Mouse (Mus musculus): ENCODE measurements around the gene Trib2. TPM values are rescaled to one million over a fixed set of nuclear protein-coding genes. Genes with fewer than 3 reads are reported as not detected.

Gene Trib2
- polyA plus RNA-seq, 1 experiment from 2014 or later, result 81.1 TPM

DNA sequence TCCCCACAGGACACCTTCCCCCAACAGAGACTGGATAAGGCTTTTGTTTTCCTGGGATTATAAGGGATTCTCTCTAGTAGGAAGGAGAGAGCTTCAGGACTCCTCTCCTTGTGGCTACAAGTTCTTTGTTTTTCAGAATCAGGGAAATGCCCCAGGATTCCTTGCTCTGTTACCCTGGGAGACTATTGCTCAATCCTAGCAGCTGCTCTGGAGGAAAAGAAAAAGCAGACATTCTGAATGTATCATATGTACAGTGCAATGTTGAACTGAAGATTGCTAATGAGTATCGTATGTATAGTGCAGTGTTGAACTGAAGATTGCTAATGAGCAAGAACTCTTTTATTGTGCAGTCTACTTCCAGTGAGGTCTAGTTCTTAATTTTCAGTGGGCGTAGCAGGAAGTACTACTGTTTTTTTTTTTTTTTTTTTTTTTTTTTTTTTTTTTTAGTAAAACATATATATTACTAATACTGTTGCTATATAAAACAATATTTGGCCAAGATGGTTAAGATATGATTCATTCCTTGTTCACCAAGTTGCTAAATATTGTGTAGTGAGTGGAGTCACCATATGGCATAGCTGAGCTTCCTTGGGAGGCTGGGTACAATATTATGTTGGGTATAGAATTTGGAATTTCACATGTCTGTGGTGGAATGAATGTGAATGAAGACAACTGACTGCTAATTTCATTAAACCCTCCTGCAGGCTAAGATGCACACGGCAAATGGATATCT lies 15.4 kb upstream of the Trib2 start:
- 86% methylated on average over 3 of the region's 3 CpGs for WGBS
- Histone ChIP-seq H3K4me1 (no peaks in the 10 kb centered on the region), H3K4me2 (no peak overlapping the region), H3K4me3 (replicated peaks) (no peak overlapping the region), H3K9ac (no peak overlapping the region), H3K27ac (no peak overlapping the region), H3K36me3 (replicated peaks) (no peaks in the 10 kb centered on the region), H3K27me3 (no peaks in the 10 kb centered on the region), H3K9me3 (no peaks in the 10 kb centered on the region)
- ATAC-seq (ENCODE audit: low FRiP score), result no peak

DNA sequence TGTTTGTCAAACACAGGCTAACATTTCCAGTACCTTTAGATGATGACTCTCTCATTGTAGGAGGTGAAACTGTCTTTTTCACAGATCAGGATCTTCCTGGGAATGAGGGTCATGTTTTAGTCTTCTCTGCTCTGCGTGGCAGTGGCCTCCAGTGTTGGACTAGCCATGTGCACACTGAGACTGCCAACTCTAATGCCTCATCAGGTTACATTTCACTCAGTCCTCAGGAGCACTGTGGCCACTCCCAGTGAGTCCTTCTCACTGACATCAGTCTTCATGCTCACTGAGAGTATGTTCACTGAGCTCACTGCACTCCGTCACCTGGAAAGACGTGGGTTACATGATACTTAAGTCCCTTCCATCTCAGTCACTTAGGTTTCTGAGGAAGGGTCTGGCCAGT lies 14.0 kb upstream of the Trib2 start:
- 89% methylated on average over 3 of the region's 3 CpGs for WGBS
- Histone ChIP-seq H3K27me3 (no peaks in the 10 kb centered on the region), H3K36me3 (replicated peaks) (no peaks in the 10 kb centered on the region), H3K4me1 (no peaks in the 10 kb centered on the region), H3K27ac (no peak overlapping the region), H3K4me3 (replicated peaks) (no peak overlapping the region), H3K9me3 (no peaks in the 10 kb centered on the region), H3K9ac (no peak overlapping the region), H3K4me2 (no peak overlapping the region)
- no peak for ATAC-seq (ENCODE audit: low FRiP score)

DNA sequence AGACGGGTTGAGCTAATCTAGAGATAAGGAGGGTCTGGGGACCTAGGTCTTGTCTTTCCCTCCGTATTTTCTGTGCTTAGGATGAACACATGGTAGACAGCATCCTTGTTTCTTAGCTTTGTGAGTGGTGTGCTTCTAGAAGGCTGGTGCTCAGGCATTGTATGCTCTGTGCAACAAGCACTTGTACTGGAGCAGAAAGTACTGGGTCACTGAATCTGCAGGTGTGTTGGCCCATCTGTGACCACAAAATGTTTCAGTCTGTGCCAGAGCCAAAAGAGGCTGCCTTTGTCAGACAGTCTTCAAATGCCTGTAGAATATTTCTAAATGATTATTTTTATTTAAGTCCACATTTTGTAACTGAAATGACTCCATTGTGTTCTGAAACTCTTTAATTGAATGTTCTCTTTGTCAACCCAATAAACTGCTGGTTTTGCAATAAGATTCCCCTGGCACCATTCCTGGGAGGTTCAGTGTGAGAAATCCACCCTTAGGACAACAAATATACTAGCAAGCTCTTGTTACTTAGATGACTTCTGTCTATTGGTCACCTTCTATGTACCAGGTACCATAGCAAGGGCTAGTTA lies 12.2 kb upstream of the Trib2 start:
- Histone ChIP-seq H3K36me3 (replicated peaks) (no peaks in the 10 kb centered on the region), H3K27me3 (no peaks in the 10 kb centered on the region), H3K4me2 (no peak overlapping the region), H3K9me3 (no peaks in the 10 kb centered on the region), H3K4me1 (no peaks in the 10 kb centered on the region), H3K9ac (no peak overlapping the region), H3K27ac (no peak overlapping the region), H3K4me3 (replicated peaks) (no peak overlapping the region)
- ATAC-seq (ENCODE audit: low FRiP score), result no peak
- WGBS, result 84% methylated on average over 2 of the region's 2 CpGs

DNA sequence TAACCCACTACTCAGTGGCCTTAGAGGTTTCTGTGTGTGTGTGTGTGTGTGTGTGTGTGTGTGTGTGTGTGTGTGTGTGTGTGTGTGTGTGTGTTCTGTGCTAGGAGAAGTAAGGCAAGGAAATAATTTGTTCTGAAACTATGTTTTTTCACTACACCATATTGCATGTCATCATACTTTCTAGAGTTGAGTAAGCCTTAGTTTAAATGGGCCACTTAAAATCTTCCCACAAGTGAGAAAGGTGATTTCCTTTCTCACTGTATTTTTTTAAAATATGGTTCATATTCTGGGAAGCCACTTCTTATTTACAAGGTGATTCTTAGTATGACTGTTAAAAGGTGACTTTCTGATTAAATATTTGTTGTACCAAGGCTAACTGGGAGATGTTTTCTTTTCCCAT lies 4.3 kb upstream of the Trib2 start:
- no peak overlapping the region for H3K4me3 ChIP-seq (replicated peaks)
- H3K4me1 ChIP-seq, result peaks cover 7% of the 10 kb centered on the region
- no peak overlapping the region for H3K9ac ChIP-seq
- no peak overlapping the region for H3K4me2 ChIP-seq
- H3K9me3 ChIP-seq, result no peaks in the 10 kb centered on the region
- H3K27ac ChIP-seq, result no peak overlapping the region
- H3K27me3 ChIP-seq, result no peaks in the 10 kb centered on the region
- no peaks in the 10 kb centered on the region for H3K36me3 ChIP-seq (replicated peaks)
- no peak for ATAC-seq (ENCODE audit: low FRiP score)

DNA sequence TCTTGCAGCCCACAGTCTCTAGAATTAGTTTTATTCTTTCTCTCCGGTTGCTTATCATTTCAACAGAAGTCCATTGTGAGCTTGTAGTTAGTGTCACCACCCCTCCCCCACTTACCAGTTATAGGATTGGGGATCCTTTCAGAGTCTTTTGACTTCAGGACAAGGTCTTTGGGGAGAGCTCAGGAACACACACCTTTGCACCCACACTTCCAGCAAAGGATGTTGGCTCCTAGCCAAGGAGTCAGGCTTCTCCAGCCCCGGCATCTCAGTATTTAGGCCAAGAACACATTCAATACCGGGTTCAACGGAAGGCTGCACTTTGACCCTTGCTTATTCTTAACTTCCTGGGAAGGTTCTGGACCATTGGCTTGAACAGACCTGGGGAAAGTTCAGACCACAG lies 643 bp upstream of the Trib2 start:
- H3K4me3 ChIP-seq (replicated peaks), result peak overlapping the region; percentile 71
- 31% methylated on average over 4 of the region's 4 CpGs for WGBS
- no peaks in the 10 kb centered on the region for H3K36me3 ChIP-seq (replicated peaks)
- H3K9me3 ChIP-seq, result no peaks in the 10 kb centered on the region
- peak overlapping the region; percentile 94 for H3K27ac ChIP-seq
- peaks cover 19% of the 10 kb centered on the region for H3K4me1 ChIP-seq
- peak overlapping the region; percentile 64 for H3K4me2 ChIP-seq
- ATAC-seq (ENCODE audit: low FRiP score), result no peak
- no peaks in the 10 kb centered on the region for H3K27me3 ChIP-seq
- peak overlapping the region; percentile 95; the same call in 1 of the 2 replicates for H3K9ac ChIP-seq

DNA sequence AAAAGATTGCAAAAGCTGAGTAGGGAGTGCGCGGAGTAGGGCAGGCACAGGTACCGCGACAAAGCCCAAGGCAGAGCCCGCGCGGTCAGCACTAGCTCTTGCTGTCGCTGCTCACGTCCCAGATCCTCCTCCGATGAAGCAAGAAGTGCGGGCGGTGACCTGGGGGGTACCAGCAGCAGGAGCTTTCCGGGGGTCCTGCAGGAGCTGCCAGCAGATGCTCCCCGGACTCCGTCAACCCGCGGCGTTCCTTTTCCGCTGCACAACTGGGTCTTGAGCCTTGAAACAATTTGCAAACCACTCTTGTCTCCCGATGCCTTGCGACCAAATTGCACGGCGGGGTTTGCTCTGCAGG lies 492 bp downstream of the Trib2 start:
- Histone ChIP-seq H3K27ac (peak overlapping the region; percentile 94), H3K4me2 (peak overlapping the region; percentile 64), H3K36me3 (replicated peaks) (no peaks in the 10 kb centered on the region), H3K4me1 (peaks cover 30% of the 10 kb centered on the region), H3K9ac (peak overlapping the region; percentile 95), H3K9me3 (no peaks in the 10 kb centered on the region), H3K27me3 (no peaks in the 10 kb centered on the region), H3K4me3 (replicated peaks) (peak overlapping the region; percentile 71)
- peak; percentile 28 for ATAC-seq (ENCODE audit: low FRiP score)
- under 1% methylated on average over 23 of the region's 23 CpGs for WGBS

DNA sequence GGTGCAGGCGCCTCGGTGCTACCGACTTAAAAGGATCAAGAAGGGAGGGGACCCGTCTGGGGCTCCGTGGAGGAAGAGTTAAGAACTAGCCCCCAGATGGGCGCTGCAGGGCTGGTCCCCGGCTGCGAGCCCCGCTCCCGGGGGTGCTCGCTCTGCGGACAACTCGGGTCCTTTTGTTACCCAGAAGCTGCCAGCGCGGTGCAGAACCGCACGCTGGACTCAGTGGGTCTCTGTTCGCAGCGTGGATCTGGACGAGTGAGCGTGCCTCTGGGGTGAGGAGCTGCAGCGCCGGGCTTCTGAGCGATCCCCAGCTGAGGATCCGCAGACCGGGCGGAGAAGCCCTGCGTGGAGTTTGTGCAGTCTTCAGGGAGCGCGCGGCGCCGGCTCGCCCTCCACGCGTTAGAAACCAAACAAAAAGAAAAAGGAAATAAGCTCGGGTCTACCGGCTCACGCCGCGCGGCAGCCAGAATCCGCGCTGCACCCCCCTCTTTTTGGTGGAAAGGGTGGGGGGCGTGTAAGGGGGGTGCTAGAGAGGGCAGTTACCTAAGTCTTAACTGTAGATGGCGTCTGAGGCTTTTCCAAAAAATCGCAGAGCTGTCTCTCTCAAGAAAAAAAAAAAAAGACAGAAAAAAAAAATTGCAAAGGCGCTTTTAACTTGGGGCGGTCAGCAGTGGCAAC lies 1.0 kb downstream of the Trib2 start:
- H3K36me3 ChIP-seq (replicated peaks), result no peaks in the 10 kb centered on the region
- under 1% methylated on average over 49 of the region's 49 CpGs for WGBS
- no peaks in the 10 kb centered on the region for H3K27me3 ChIP-seq
- H3K4me1 ChIP-seq, result peaks cover 35% of the 10 kb centered on the region
- H3K9ac ChIP-seq, result peak overlapping the region; percentile 95
- H3K4me2 ChIP-seq, result peak overlapping the region; percentile 64
- H3K9me3 ChIP-seq, result no peaks in the 10 kb centered on the region
- H3K27ac ChIP-seq, result peak overlapping the region; percentile 94
- ATAC-seq (ENCODE audit: low FRiP score), result peak; percentile 34
- peak overlapping the region; percentile 71 for H3K4me3 ChIP-seq (replicated peaks)

DNA sequence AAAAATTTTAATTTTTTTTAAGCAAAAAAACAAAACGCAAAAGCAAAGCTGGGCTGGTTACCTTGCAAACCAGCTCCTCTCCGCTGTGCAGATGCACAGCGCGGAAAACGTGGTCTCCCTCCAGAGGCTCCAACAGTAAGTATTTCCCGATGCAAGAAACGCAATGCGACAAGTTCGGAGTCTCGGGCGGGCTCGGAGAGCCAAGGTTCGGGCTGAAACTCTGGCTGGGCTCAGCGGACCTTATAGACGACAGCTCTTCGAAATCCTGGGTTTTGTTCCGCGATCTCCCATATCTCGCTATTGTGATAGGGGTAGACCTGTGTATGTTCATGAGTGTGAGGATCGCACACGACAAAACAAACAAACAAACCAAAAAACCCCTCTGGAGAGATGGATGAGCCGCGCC lies 1.5 kb downstream of the Trib2 start:
- Histone ChIP-seq H3K27ac (peak overlapping the region; percentile 94), H3K36me3 (replicated peaks) (no peaks in the 10 kb centered on the region), H3K9me3 (no peaks in the 10 kb centered on the region), H3K4me1 (peaks cover 39% of the 10 kb centered on the region), H3K4me3 (replicated peaks) (peak overlapping the region; percentile 71), H3K4me2 (peak overlapping the region; percentile 64), H3K9ac (peak overlapping the region; percentile 95), H3K27me3 (no peaks in the 10 kb centered on the region)
- ATAC-seq (ENCODE audit: low FRiP score), result peak; percentile 0; the same call in 1 of the 2 replicates
- WGBS, result under 1% methylated on average over 23 of the region's 23 CpGs

DNA sequence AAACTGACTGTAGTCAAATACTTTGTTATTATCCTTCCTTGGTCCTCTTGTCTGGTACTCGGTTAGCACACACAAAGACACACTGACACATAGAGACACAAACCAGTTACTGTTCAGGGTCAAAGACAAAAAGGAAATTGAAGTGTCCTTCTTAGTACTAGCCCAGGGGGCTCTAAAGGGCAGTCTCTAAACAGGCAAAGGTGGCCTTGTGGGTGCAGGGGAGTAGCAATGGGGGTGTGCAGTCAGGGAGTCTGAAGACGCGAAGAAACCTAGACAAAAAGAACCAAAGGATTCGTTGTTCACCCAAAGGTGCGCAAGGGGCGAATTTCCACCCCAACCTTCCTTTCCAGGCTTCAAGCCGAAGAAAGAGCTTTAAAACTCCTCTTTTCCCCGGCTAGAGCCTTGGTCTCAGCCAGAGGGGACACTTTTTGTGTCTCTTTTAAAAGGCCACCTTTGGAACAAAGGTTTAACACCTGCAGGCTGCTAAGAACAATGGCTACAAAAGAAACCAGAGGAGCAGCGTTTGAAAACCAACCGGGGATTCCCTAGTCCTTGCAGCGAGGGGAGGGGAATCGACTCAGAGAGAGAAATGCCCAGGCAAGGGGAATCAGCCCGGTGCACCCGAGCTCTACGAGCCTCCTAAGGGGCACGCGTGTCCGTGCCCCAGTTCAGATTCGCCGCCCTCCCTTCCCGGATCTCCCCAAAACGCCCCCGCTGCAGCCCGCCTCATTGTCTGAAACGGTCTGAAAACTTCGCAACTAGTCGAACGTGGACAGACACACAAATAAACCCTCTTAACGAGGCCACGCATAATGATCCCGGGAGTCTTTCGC lies 2.3 kb downstream of the Trib2 start:
- H3K4me1 ChIP-seq, result peaks cover 46% of the 10 kb centered on the region
- under 1% methylated on average over 32 of the region's 32 CpGs for WGBS
- peak overlapping the region; percentile 71 for H3K4me3 ChIP-seq (replicated peaks)
- no peaks in the 10 kb centered on the region for H3K9me3 ChIP-seq
- no peaks in the 10 kb centered on the region for H3K27me3 ChIP-seq
- ATAC-seq (ENCODE audit: low FRiP score), result no peak
- peaks cover 5% of the 10 kb centered on the region for H3K36me3 ChIP-seq (replicated peaks)
- peak overlapping the region; percentile 95 for H3K9ac ChIP-seq
- peak overlapping the region; percentile 94 for H3K27ac ChIP-seq
- H3K4me2 ChIP-seq, result peak overlapping the region; percentile 64

DNA sequence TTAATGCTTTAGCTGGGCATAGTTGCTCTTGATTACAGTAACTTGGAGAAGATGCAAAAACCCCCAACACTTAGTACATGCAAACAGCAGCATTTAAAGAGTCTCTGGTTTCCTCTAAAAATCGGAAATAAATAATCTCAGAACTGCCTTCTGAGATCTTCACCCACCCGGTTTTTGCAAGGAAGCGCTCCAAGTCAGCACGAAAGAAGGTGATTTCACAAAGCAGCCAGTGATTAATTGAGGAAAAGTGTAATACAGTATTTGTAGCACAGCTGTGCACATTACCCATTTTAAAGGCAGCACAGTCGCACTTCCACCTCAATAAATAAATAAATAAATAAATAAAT lies 2.9 kb downstream of the Trib2 start:
- peak overlapping the region; percentile 64 for H3K4me2 ChIP-seq
- WGBS, result 13% methylated on average over 5 of the region's 5 CpGs
- peak overlapping the region; percentile 95 for H3K9ac ChIP-seq
- peak overlapping the region; percentile 71 for H3K4me3 ChIP-seq (replicated peaks)
- peaks cover 48% of the 10 kb centered on the region for H3K4me1 ChIP-seq
- no peak for ATAC-seq (ENCODE audit: low FRiP score)
- peak overlapping the region; percentile 94 for H3K27ac ChIP-seq
- no peaks in the 10 kb centered on the region for H3K27me3 ChIP-seq
- no peaks in the 10 kb centered on the region for H3K9me3 ChIP-seq
- peaks cover 12% of the 10 kb centered on the region for H3K36me3 ChIP-seq (replicated peaks)

DNA sequence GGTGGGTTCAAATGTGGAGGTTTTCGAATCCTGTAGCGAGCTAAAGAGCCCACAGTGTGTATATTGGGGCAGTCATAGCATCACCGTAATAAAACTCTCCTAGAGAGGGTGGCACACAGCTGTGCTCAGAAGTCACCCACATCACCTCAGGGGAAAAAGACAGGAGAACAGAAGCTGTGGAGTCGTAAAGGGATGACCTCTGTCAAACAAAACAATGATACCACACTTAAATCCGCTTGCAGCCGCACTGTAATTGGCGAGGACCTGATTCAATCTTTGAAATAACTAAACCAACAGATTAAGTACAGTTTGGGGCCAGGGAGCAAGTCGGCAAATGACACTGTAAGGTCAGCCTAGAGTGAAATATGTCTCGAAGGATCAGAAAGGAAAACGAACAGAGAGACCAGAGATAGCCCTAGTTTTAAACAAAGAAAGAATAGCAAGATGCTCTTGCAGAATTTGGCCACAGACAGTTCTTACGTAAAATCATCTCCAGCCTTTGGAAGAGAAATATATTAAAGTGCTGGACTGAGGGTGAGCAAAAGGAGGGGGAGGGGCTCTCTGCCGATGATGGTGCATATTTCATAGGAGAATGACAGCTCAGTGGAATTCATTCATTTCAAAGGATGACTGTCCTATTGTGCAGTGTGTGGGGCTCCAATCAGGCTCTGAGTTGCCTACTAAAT lies 3.4 kb downstream of the Trib2 start:
- Histone ChIP-seq H3K4me3 (replicated peaks) (peak overlapping the region; percentile 71), H3K4me2 (peak overlapping the region; percentile 64), H3K9me3 (no peaks in the 10 kb centered on the region), H3K27ac (peak overlapping the region; percentile 94), H3K9ac (peak overlapping the region; percentile 95), H3K4me1 (peaks cover 51% of the 10 kb centered on the region), H3K36me3 (replicated peaks) (peaks cover 17% of the 10 kb centered on the region), H3K27me3 (no peaks in the 10 kb centered on the region)
- ATAC-seq (ENCODE audit: low FRiP score), result no peak
- WGBS, result 17% methylated on average over 12 of the region's 12 CpGs

Measured in forebrain, embryonic 12.5 days (tissue).